Mouse (Mus musculus) heart, embryonic 16.5 days (tissue): ENCODE measurements around the gene Cyp2b13. TPM values are rescaled to one million over a fixed set of nuclear protein-coding genes. Genes with fewer than 3 reads are reported as not detected.
"Not testable (repeated sequence)": the region's sequence is repeated elsewhere in the genome, so short reads cannot be mapped to it uniquely, and the experiment has no call there.

Experiments used
- ATAC-seq: fragments of 200-750 bp; cut with Nextera tagmentation; replicated peaks from 2 replicates; pipeline ENCODE4 v1.8.0; 2017; ENCODE audit warnings: moderate number of reproducible peaks; ENCODE audit not compliant: insufficient read depth, low FRiP score; ENCODE audit errors: extremely low read depth
- H3K27ac ChIP-seq: fragments of 300-500 bp; sonication (generic); 2 replicates; pipeline ENCODE4 v1.5.1; 2014; ENCODE audit warnings: mild to moderate bottlenecking, low read length, control low read depth, moderate library complexity
- H3K27me3 ChIP-seq: fragments of 300-500 bp; sonication (generic); 2 replicates; pipeline ENCODE4 v1.6.1; 2014; ENCODE audit warnings: low read length, mixed read lengths; ENCODE audit not compliant: control insufficient read depth, insufficient read depth
- H3K36me3 ChIP-seq: fragments of 300-500 bp; sonication (generic); 2 replicates; pipeline ENCODE4 v1.6.1; 2014; ENCODE audit not compliant: control insufficient read depth, insufficient read depth
- H3K4me1 ChIP-seq: fragments of 300-500 bp; sonication (generic); 2 replicates; pipeline ENCODE4 v1.6.1; 2014; ENCODE audit warnings: low read length, mixed read lengths; ENCODE audit not compliant: control insufficient read depth, insufficient read depth
- H3K4me2 ChIP-seq: fragments of 300-500 bp; sonication (generic); 2 replicates; pipeline ENCODE4 v1.6.1; 2014; ENCODE audit warnings: low read depth, mild to moderate bottlenecking, control low read depth, low read length
- H3K4me3 ChIP-seq: fragments of 300-500 bp; sonication (generic); 2 replicates; pipeline ENCODE4 v1.5.1; 2014; ENCODE audit warnings: mild to moderate bottlenecking, control low read depth, low read length
- H3K9ac ChIP-seq: fragments of 300-500 bp; sonication (generic); 2 replicates; pipeline ENCODE4 v1.6.1; 2014; ENCODE audit warnings: low read length, control low read depth
- H3K9me3 ChIP-seq: fragments of 300-500 bp; sonication (generic); replicated peaks from 2 replicates; pipeline ENCODE4 v1.6.1; 2016; ENCODE audit warnings: low read length; ENCODE audit not compliant: control insufficient read depth
- WGBS: fragments of 180-500 bp; shearing (Covaris S2); extraction: QIAGEN DNeasy Blood & Tissue Kit; methylation state at CpG from one replicate; pipeline ENCODE4 v1.1.7; 2014; 5-methylcytosine and 5-hydroxymethylcytosine counted together
- polyA plus RNA-seq: library from polyadenylated mRNA; unstranded; fragments of >200 nt; fragmentation: Nextera tagmentation; extraction: Ambion mirVana; gene quantifications from 2 replicates; pipeline ENCODE4 v1.2.1, GENCODE M21; 2015

The Cyp2b13 gene
- polyA plus RNA-seq: not detected in 2 replicates

GRCm38 (mm10) chr7:26061197-26061596 lies at the start of gene Cyp2b13:
Cyp2b13 (plus strand) TSS chr7:26061497.
- not testable (repeated sequence) for H3K9me3 ChIP-seq, H3K4me3 ChIP-seq, H3K27me3 ChIP-seq, H3K4me1 ChIP-seq, H3K9ac ChIP-seq, H3K27ac ChIP-seq, H3K36me3 ChIP-seq, ATAC-seq, H3K4me2 ChIP-seq
- WGBS: 38% methylated on average over 1 of the region's 2 CpGs

- H3K27ac ChIP-seq, ATAC-seq, H3K9me3 ChIP-seq, H3K36me3 ChIP-seq, H3K9ac ChIP-seq, H3K4me3 ChIP-seq, H3K4me1 ChIP-seq, H3K4me2 ChIP-seq, H3K27me3 ChIP-seq: not testable (repeated sequence)
- WGBS: 80% methylated on average over 1 of the region's 3 CpGs
These were observed 41.4 kb upstream of the Cyp2b13 start for GRCm38 (mm10) chr7:26019814-26020332.

DNA sequence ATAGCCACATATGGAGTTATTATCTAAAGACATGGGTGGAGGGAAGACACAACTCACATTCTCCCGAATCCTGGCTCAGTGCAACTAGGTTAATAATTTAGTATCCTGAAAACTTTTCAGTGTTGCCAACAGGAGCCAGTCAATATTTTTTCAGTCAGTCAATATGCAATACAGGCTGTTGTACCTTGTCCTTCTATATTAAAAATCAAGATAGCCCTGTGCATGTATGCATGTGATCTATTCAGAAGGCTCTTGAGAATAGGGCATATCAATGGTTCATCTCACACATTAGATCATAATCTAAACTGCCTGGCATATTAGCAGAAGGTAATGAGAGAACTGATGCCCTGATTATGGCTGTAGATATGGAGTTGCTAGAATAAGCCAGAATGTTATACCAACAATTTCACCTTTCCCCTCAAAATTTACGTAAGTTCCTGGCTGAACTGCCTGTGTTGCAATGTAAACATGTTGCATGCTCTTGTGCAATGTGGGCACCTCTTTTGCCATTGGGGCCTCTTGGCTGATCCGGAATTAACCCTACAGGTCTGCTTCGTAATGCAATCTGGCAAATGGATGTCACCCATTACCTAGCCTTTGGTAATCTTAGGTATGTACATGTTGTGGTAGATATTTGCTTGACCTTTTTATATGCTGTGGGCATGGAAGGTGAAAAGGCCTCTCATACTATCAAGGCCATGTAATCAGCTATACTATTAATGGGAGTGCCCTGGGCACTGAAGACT lies 6.2 kb upstream of the Cyp2b13 start:
- H3K27ac ChIP-seq, H3K36me3 ChIP-seq, H3K4me3 ChIP-seq, H3K9ac ChIP-seq, H3K27me3 ChIP-seq, H3K4me1 ChIP-seq, ATAC-seq, H3K9me3 ChIP-seq, H3K4me2 ChIP-seq: not testable (repeated sequence)
- WGBS: 75% methylated on average over 3 of the region's 4 CpGs

DNA sequence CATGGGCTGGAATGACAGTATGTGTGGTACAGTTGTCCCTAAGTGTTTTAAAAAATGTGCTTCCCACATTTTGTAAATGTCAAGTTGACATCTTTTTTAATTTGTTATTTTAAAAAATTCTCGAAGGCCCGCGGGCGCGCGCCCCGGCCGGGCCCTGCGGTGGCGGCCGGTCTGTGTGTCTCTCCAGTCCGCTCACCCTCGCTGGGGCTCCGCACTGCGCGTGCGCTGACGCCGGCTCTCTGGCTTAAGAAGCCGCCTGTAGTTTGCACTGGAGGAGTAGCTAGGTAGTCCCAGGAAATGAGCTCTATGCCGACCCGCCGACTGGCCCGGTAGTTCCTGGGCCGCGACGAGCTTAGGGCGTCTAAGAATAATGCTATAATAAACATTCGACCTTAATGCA lies 10.4 kb downstream of the Cyp2b13 start:
- ATAC-seq, H3K9ac ChIP-seq, H3K27ac ChIP-seq, H3K27me3 ChIP-seq, H3K4me2 ChIP-seq, H3K4me3 ChIP-seq, H3K4me1 ChIP-seq, H3K9me3 ChIP-seq, H3K36me3 ChIP-seq: not testable (repeated sequence)
- whole genome bisulfite sequencing: 40% methylated on average over 29 of the region's 29 CpGs

DNA sequence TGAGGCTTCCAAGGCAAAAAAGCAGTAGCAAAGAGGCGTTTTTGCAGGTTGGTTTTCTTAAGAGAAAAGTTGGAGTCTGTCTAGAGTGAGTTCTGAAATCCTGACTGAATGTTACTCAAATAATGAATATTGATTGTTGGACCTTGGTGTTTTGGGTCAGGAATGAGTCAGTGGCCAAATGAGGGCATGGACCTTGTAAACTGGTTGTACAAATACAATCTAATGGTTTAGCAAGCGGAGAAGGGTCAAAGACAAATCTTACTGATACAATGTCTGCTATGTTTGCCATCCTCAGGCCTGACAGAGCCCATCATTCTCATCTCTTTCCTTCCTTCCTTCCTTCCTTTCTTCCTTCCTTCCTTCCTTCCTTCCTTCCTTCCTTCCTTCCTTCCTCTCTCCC lies 21.3 kb downstream of the Cyp2b13 start:
- H3K9ac ChIP-seq: no peak overlapping the region

DNA sequence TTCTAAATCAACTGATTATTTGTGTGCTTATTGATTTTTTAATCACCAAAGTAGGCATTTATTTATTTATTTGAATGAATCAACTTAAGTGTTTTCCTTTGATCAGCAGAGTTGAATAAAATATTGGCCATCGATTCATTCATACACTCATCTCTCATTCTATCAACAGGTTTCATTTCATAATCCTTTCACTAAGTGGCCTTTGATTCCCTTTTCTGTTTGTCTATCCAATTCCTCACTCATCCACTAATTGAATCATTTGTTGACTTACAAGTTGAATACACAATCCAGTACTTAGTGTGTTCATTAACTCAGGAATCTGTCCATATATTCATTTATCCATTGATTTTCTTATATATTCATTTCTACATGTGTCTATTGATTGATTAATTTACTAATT lies 26.1 kb downstream of the Cyp2b13 start:
- Histone ChIP-seq H3K27me3 (no peaks in the 10 kb centered on the region), H3K4me1 (no peaks in the 10 kb centered on the region), H3K4me2 (no peak overlapping the region), H3K9me3 (peaks cover 4% of the 10 kb centered on the region; the same call in 1 of the 2 replicates), H3K4me3 (no peak overlapping the region), H3K36me3 (no peaks in the 10 kb centered on the region), H3K27ac (no peak overlapping the region), H3K9ac (no peak overlapping the region)
- ATAC-seq: no peak
- 82% methylated on average over 1 of the region's 1 CpGs for WGBS

More for the DNA sequence above, 21.3 kb downstream of the Cyp2b13 start:
- no peaks in the 10 kb centered on the region for H3K36me3 ChIP-seq
- no peaks in the 10 kb centered on the region for H3K27me3 ChIP-seq
- peaks cover 4% of the 10 kb centered on the region; the same call in 1 of the 2 replicates for H3K9me3 ChIP-seq
- H3K4me3 ChIP-seq: no peak overlapping the region
- WGBS: 37% methylated on average over 2 of the region's 2 CpGs
- no peak for ATAC-seq
- H3K27ac ChIP-seq: no peak overlapping the region
- H3K4me1 ChIP-seq: no peaks in the 10 kb centered on the region
- no peak overlapping the region for H3K4me2 ChIP-seq

- not testable (repeated sequence) for H3K4me1 ChIP-seq, H3K9me3 ChIP-seq, H3K9ac ChIP-seq, H3K4me2 ChIP-seq, H3K27ac ChIP-seq, H3K27me3 ChIP-seq, H3K4me3 ChIP-seq, ATAC-seq, H3K36me3 ChIP-seq
These were observed 27.3 kb downstream of the Cyp2b13 start for GRCm38 (mm10) chr7:26088578-26088977.

DNA sequence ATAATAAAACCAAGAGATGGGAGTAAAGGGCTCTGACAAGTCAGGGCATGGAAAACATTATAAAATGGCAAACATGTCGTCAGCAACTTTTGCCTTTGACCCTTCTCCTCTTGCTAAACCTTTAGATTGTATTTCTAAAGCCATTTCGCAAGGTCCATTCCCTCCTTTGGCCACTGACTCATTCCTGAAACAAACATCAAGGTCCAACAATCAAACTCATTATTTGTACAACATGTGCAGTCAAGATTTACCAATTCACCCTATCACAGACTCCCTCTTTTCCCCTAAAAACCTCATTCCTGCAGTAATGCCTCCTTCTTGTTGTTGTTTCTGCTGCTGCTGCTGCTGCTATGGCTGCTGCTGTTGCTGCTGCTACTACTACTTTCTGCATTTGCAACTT lies 78.3 kb downstream of the Cyp2b13 start:
- not testable (repeated sequence) for H3K4me3 ChIP-seq, H3K36me3 ChIP-seq, H3K9ac ChIP-seq, H3K9me3 ChIP-seq, H3K4me1 ChIP-seq, H3K27ac ChIP-seq, H3K4me2 ChIP-seq, ATAC-seq, H3K27me3 ChIP-seq
- no CpG with 5 or more reads among the region's 2 CpGs for WGBS

DNA sequence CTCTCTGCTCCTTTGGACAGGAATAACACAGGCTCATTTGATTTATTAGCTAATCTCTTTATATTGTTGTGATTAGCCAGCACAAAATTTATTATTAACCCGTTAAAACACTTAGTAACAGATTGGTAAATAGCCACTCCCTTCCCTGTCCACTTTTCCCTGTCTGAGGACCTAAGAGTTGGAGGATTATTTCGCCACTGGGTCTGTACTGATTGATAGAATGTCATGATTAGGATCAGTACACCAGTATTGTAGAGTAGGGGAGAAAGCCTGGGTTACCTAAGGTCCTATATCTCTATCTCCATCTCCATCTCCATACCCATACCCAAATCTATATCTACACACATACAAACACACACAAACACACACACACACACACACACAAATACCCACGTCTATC lies 82.4 kb downstream of the Cyp2b13 start:
- not testable (repeated sequence) for H3K4me2 ChIP-seq, H3K4me3 ChIP-seq, H3K36me3 ChIP-seq, ATAC-seq, H3K27me3 ChIP-seq, H3K4me1 ChIP-seq, H3K9ac ChIP-seq, H3K9me3 ChIP-seq, H3K27ac ChIP-seq
- 27% methylated on average over 1 of the region's 3 CpGs for WGBS
